Mouse (Mus musculus): ENCODE measurements around the gene Mzt1.

The Mzt1 gene

GRCm38 (mm10) chr14:99010920-99011313 lies 35.0 kb downstream of the Mzt1 start:
- no peak for DNase-seq (ENCODE audit: low spot score in 2 of 2)

- no peak for DNase-seq (ENCODE audit: low spot score in 2 of 2)
These were observed 35.6 kb downstream of the Mzt1 start for GRCm38 (mm10) chr14:99010224-99010919.

- DNase-seq (ENCODE audit: low spot score in 2 of 2) = no peak
These were observed 51.7 kb downstream of the Mzt1 start, which contains the start of gene Rpl36a-ps1 for GRCm38 (mm10) chr14:98994218-98994617. Gene Rpl36a-ps1 (minus strand): TSS chr14:98994318.

GRCm38 (mm10) chr14:98992482-98992881 lies 53.5 kb downstream of the Mzt1 start:
- no peak for DNase-seq (ENCODE audit: low spot score in 2 of 2)

- DNase-seq (ENCODE audit: low spot score in 2 of 2) = no peak
These were observed 55.3 kb downstream of the Mzt1 start for GRCm38 (mm10) chr14:98990636-98991035.

- DNase-seq (ENCODE audit: low spot score in 2 of 2) = no peak
These were observed 56.1 kb downstream of the Mzt1 start for GRCm38 (mm10) chr14:98989818-98990217.

All from natural killer cell, adult 2 months (primary cell).